Mouse (Mus musculus) kidney, postnatal 36 days (tissue): ENCODE data around the gene Bub3.

Source experiments
- DNase-seq, 2 experiments: peaks; one replicate each; pipeline ENCODE4 v3.0.0; 2021 to 2022; ENCODE audit warnings: mixed read lengths in 2 of 2

Bub3 gene

DNA sequence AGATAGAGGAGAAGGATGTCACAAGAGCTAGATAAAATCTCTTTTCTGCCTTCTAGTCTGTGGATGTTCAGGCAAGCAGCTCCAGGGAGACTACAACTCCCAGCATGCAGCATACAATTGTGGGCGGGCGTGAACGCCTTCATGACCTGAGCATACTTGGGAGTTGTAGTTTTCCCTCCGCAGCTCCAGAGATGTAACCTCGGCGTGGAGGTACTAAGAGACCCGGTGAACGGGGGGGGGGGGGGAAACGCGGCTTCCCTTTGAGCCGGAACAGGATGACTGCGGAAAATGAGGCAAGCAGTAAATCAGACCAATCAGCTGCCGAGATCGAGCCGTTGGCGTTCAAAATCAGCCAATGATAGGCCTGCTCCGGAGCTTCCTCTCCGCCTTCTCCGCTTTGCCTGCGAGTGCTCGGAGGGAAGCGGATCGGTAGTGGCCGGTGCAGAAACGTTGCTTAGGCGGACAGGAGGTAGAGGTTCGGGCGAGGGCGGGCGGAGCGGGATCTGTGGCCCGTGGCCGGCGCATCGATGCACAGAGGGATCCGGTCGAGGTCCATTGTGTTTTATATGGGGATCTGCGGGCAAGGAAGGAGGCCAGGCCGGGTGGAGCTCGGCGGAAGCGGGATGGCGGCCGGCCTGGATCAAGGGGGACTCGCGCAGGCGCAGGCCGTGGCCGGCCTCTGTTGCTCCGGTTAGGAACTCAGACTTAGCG lies at the start of gene Bub3:
Bub3 (plus strand) TSS at position 237 of the 711 bp plus-strand sequence.
- DNase-seq = peak; percentile 93 to 97

- DNase-seq = peak; percentile 85 to 94
These were observed 20.0 kb upstream of the Bub3 start for GRCm38 (mm10) chr7:131539979-131540378.

- DNase-seq = peak in 1 of 2 experiments; percentile 22
These were observed 18.6 kb upstream of the Bub3 start for GRCm38 (mm10) chr7:131541184-131542114.

DNA sequence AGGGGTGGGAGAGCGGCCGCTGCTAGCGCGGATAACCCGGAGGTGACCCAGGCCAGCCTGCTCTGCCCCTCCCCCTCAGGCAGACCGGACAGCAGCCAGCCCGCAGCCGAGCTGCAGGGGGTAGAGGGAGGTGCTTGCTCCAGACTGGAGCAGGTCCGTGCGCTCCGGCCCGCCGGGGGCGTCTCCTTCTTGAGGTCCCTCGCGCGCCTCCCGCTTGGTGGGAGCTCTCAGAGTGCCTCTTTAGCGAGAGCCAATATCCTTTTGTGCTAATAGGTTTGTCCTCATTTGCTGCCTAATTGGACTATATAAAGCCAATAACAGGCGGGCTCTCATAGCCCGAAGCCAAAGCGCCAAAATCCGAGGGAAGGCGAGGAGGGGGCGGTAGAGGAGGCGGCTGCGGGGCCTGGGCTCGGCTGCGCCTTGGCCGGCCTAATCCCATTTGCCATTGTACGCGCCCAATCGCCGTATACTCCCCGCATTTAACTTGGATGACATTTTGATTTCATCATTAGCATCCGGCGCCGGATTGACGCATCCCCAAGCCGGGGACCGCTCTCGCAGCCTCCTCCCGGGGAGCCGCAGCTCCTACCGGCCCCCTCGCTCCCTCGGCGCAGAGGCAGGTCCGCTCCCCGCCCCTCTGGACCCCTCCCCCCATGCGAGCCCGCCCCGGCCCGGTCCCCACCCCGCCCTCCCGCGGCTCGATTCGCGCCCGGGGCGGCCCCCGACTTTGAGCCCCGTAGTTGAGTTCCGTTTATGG lies 17.7 kb upstream of the Bub3 start, which contains the start of gene Hmx3:
Hmx3 (plus strand) TSS at position 753 of the 757 bp plus-strand sequence.
- peak in 1 of 2 experiments; percentile 24 for DNase-seq

GRCm38 (mm10) chr7:131542872-131543622 lies 17.0 kb upstream of the Bub3 start:
- DNase-seq = no peak

GRCm38 (mm10) chr7:131543623-131544481 lies 16.2 kb upstream of the Bub3 start:
- peak in 1 of 2 experiments; percentile 23 for DNase-seq

- DNase-seq = no peak
These were observed 15.2 kb upstream of the Bub3 start for GRCm38 (mm10) chr7:131544871-131545270.

GRCm38 (mm10) chr7:131545701-131546385 lies 14.2 kb upstream of the Bub3 start:
- no peak for DNase-seq

DNA sequence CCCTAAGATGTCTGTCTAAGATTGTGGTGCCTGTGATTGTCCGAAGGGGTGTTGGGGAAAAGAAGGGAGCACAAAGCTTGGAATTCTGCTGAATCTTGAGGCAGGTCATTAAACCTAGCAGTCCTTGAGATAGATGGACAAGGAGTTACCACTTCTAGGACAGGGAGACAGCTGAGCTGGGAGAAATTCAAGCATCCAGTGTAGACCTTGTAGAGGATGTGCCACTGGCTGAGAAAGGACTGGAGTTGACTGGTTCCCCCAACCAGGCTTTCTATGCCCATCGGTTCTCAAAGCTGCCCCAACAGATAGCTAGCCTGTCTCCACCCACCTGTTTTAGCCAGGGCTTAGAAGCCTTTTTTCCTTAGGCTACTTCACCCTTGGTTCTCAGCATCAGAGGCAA lies 13.6 kb upstream of the Bub3 start:
- DNase-seq = no peak

GRCm38 (mm10) chr7:131547481-131547880 lies 12.5 kb upstream of the Bub3 start:
- no peak for DNase-seq

DNA sequence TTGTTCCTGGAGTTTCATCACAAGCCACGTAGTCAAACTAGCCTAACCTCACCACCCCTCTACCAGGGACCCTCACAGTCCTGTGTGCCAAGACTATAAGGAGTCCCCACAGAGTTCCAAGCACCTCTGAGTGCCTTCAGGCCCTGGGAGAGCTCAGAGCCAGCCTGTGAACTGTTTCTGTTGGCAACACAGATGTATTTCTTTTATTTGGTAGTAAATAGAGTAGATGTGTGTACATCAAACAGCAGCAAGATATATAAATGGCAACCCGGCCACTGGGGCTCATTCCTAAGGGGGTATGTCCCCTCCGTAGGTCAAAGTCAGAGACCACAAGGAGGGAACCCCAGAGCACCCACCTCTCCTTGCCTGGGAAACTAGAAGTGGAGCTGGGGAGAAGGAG lies 11.5 kb upstream of the Bub3 start, which contains the start of gene Hmx2:
Hmx2 (plus strand) TSS at position 301 of the 400 bp plus-strand sequence.
- DNase-seq = no peak

DNA sequence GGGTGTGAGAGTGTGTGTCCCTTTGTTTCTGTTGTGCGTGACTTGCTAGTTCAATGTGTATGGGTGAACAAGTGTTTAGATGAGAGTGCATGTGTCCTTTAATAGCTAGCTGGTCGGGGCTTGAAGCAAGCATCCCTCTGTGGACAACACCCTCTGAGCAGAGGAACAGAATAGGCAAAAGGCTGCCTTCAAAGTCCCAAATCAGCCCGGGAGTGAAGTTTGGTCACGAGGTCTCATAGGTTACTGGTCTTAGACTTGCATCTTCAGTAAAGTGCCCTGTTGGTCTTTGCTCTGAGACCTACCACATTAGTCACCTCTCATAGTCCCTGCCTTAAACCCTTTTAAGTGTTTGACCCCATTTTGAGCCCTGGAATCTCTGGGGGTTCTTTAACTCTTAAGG lies 8.6 kb upstream of the Bub3 start:
- no peak for DNase-seq

DNA sequence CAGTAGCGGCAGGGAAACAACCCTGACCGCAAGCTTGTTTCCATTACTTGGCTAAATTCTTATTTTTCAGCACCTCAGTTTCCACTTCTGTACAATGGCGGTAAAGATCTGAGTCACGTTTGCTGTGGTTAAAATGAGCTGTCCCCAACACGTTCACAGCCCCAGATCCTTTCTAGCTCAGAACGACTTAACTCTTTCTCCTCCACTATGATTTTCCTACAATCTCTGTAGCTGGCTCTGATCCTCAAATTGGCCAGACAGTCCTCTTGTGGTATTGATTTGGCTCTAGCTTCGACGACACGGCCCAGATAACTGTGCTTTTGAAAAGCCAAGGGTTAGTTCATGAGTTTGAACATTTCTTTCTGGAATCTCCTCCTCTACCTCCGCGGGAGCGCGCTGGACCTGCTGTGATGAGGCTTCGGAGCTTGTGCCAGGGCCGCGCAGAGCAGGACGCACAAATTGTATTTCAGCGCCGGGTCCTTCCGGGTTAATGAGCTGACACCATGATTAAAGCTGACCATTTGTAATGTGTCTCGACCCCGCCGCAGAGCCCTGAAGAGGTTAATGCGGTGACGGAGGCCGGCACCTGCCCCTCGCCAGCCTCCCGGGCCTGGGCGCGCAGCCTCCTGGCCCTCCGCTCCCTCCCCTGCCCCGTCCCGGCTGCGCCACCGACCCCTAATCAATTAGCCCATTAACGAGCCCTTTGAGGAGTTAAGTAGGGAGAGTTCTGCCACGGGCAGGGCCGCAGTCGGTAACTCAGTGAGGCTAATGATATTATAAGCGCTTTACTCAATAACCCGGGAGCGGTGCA lies 7.9 kb upstream of the Bub3 start:
- DNase-seq = no peak

- DNase-seq = no peak
These were observed 7.2 kb upstream of the Bub3 start for GRCm38 (mm10) chr7:131552781-131553180.

GRCm38 (mm10) chr7:131553771-131554175 lies 6.2 kb upstream of the Bub3 start:
- peak; percentile 26 to 66 for DNase-seq

DNA sequence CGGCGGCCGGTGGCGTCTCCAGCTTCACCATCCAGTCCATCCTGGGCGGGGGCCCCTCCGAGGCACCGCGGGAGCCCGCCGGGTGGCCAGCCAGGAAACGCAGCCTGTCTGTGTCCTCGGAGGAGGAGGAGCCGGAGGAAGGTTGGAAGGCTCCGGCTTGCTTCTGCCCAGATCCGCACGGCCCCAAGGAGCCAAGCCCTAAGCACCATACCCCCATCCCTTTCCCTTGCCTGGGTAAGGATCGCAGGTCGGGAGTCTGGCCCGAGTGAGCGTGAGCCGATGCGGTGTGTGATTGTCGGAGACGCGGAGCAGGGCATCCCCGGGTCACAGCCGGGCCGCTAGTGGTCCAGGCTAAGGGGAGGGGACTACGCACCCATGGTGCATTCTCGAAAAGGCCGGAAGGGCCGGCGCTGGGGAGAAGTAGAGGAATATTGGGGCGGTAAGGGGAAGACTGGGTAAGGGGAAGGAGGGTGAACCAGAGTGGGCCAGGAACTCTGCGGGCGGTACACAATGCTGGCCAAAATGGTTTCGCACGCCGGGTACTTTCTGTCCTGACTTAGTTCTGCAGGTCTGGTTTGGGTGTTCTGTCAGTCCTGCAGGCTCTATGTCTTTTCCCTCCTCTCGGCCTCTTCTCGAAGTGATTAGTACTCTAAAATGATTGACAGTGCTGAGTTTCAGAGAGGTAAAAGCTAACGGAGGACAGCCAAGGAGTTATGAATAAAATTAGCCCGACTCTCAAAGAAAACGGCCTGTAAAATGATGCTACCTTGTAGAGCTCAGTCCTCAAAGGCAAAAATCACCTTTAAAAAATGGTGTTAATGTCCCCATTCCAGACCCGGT lies 5.5 kb upstream of the Bub3 start:
- DNase-seq = peak in 1 of 2 experiments; percentile 25

DNA sequence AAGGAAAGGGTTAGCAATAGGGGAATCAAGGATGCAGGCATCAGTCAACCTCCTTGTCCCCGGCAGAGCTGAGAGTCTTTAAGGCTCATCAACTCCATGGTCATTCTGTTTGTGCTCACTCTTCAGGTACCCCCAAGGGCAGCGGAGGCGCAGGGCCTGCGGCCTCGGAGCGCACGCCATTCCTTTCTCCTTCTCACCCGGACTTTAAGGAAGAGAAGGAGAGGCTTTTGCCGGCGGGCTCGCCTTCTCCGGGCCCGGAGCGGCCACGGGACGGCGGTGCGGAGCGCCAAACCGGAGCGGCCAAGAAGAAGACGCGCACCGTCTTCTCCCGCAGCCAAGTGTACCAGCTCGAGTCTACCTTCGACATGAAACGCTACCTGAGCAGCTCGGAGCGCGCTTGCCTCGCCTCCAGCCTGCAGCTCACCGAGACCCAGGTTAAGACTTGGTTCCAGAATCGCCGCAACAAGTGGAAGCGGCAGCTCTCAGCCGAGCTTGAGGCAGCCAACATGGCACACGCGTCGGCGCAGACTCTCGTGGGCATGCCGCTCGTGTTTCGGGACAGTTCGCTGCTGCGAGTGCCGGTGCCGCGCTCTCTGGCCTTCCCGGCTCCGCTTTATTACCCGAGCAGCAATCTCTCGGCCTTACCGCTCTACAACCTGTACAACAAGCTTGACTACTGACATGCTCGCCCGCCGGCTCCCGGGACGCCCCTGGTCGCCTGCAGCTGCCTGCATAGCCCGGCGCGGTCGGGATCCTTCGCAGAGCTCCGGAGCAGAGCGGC lies 4.5 kb upstream of the Bub3 start:
- peak in 1 of 2 experiments; percentile 40 for DNase-seq

DNA sequence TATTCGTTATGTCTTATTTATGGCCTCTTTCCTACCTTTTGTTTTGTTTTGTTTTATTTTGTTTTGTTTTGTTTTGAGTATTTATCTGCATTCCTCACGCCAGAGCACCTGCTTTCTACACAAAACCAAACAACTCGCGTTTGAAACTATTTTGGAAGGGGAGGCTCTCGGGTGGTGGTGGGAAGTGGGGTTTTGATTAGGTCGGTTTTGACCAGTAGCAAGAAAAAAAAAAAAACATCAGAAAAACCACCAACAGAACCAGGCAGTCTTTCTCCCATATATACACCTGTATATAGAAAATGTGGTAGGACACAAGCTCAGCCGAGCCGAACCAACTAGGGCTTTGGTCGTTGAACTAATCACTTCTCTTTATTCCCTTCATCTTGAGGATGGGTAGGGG lies 3.9 kb upstream of the Bub3 start:
- DNase-seq = peak in 1 of 2 experiments; percentile 18
